Mouse (Mus musculus): Measurements from ENCODE around the gene Optn. TPM values are rescaled to one million over a fixed set of nuclear protein-coding genes. Genes with fewer than 3 reads are reported as not detected.

Optn gene
- polyA plus RNA-seq, 1 experiment from 2014 or later = 7.6 TPM

- Histone ChIP-seq H3K27ac (ENCODE audit: low read depth, low read length) (no peak overlapping the region), H3K9me3 (ENCODE audit: control insufficient read depth, low read length) (no peaks in the 10 kb centered on the region), H3K4me3 (ENCODE audit: low read length) (no peak overlapping the region), H3K27me3 (ENCODE audit: control insufficient read depth, insufficient read depth, low read length) (no peaks in the 10 kb centered on the region), H3K4me1 (ENCODE audit: control insufficient read depth, insufficient read depth, low read length) (no peaks in the 10 kb centered on the region), H3K36me3 (ENCODE audit: control insufficient read depth, insufficient read depth, low read length) (peaks cover 21% of the 10 kb centered on the region), H3K9ac (ENCODE audit: low read depth, low read length) (no peak overlapping the region), H3K4me2 (replicated peaks; ENCODE audit: low read depth, low read length) (no peak overlapping the region)
- no peak for ATAC-seq (ENCODE audit: low FRiP score, low TSS enrichment)
- WGBS = 81% methylated on average over 8 of the region's 8 CpGs
Measured at GRCm38 (mm10) chr2:4987388-4988180, 76.3 kb downstream of the Optn start.

- H3K9ac ChIP-seq (ENCODE audit: low read depth, low read length) = no peak overlapping the region
- 59% methylated on average over 4 of the region's 4 CpGs for WGBS
- no peak overlapping the region for H3K4me2 ChIP-seq (replicated peaks; ENCODE audit: low read depth, low read length)
- H3K4me1 ChIP-seq (ENCODE audit: control insufficient read depth, insufficient read depth, low read length) = no peaks in the 10 kb centered on the region
- no peak overlapping the region for H3K4me3 ChIP-seq (ENCODE audit: low read length)
- ATAC-seq (ENCODE audit: low FRiP score, low TSS enrichment) = no peak
- peaks cover 15% of the 10 kb centered on the region for H3K36me3 ChIP-seq (ENCODE audit: control insufficient read depth, insufficient read depth, low read length)
- no peaks in the 10 kb centered on the region for H3K27me3 ChIP-seq (ENCODE audit: control insufficient read depth, insufficient read depth, low read length)
- H3K27ac ChIP-seq (ENCODE audit: low read depth, low read length) = no peak overlapping the region
- H3K9me3 ChIP-seq (ENCODE audit: control insufficient read depth, low read length) = no peaks in the 10 kb centered on the region
Measured at GRCm38 (mm10) chr2:4986798-4987197, 77.1 kb downstream of the Optn start.

GRCm38 (mm10) chr2:4985000-4985399, 78.9 kb downstream of the Optn start:
- Histone ChIP-seq H3K27ac (ENCODE audit: low read depth, low read length) (no peak overlapping the region), H3K4me2 (replicated peaks; ENCODE audit: low read depth, low read length) (no peak overlapping the region), H3K9me3 (ENCODE audit: control insufficient read depth, low read length) (no peaks in the 10 kb centered on the region), H3K4me3 (ENCODE audit: low read length) (no peak overlapping the region), H3K4me1 (ENCODE audit: control insufficient read depth, insufficient read depth, low read length) (no peaks in the 10 kb centered on the region), H3K27me3 (ENCODE audit: control insufficient read depth, insufficient read depth, low read length) (no peaks in the 10 kb centered on the region), H3K9ac (ENCODE audit: low read depth, low read length) (no peak overlapping the region), H3K36me3 (ENCODE audit: control insufficient read depth, insufficient read depth, low read length) (no peaks in the 10 kb centered on the region)
- 82% methylated on average over 6 of the region's 6 CpGs for WGBS
- no peak for ATAC-seq (ENCODE audit: low FRiP score, low TSS enrichment)

- no peaks in the 10 kb centered on the region for H3K36me3 ChIP-seq (ENCODE audit: control insufficient read depth, insufficient read depth, low read length)
- H3K27me3 ChIP-seq (ENCODE audit: control insufficient read depth, insufficient read depth, low read length) = no peaks in the 10 kb centered on the region
- no peak overlapping the region for H3K4me3 ChIP-seq (ENCODE audit: low read length)
- no peak overlapping the region for H3K9ac ChIP-seq (ENCODE audit: low read depth, low read length)
- WGBS = 42% methylated on average over 5 of the region's 5 CpGs
- no peak for ATAC-seq (ENCODE audit: low FRiP score, low TSS enrichment)
- H3K4me2 ChIP-seq (replicated peaks; ENCODE audit: low read depth, low read length) = no peak overlapping the region
- H3K4me1 ChIP-seq (ENCODE audit: control insufficient read depth, insufficient read depth, low read length) = no peaks in the 10 kb centered on the region
- H3K9me3 ChIP-seq (ENCODE audit: control insufficient read depth, low read length) = no peaks in the 10 kb centered on the region
- no peak overlapping the region for H3K27ac ChIP-seq (ENCODE audit: low read depth, low read length)
Measured at GRCm38 (mm10) chr2:4983987-4984386, 79.9 kb downstream of the Optn start.

- Histone ChIP-seq H3K4me3 (ENCODE audit: low read length) (no peak overlapping the region), H3K27ac (ENCODE audit: low read depth, low read length) (no peak overlapping the region), H3K4me1 (ENCODE audit: control insufficient read depth, insufficient read depth, low read length) (no peaks in the 10 kb centered on the region), H3K9me3 (ENCODE audit: control insufficient read depth, low read length) (no peaks in the 10 kb centered on the region), H3K27me3 (ENCODE audit: control insufficient read depth, insufficient read depth, low read length) (no peaks in the 10 kb centered on the region), H3K36me3 (ENCODE audit: control insufficient read depth, insufficient read depth, low read length) (no peaks in the 10 kb centered on the region), H3K9ac (ENCODE audit: low read depth, low read length) (no peak overlapping the region), H3K4me2 (replicated peaks; ENCODE audit: low read depth, low read length) (no peak overlapping the region)
- 33% methylated on average over 8 of the region's 8 CpGs for WGBS
- no peak for ATAC-seq (ENCODE audit: low FRiP score, low TSS enrichment)
Measured at GRCm38 (mm10) chr2:4978091-4978490, 85.8 kb downstream of the Optn start.

- no peaks in the 10 kb centered on the region for H3K9me3 ChIP-seq (ENCODE audit: control insufficient read depth, low read length)
- no peaks in the 10 kb centered on the region for H3K4me1 ChIP-seq (ENCODE audit: control insufficient read depth, insufficient read depth, low read length)
- 72% methylated on average over 5 of the region's 5 CpGs for WGBS
- H3K27me3 ChIP-seq (ENCODE audit: control insufficient read depth, insufficient read depth, low read length) = no peaks in the 10 kb centered on the region
- H3K4me2 ChIP-seq (replicated peaks; ENCODE audit: low read depth, low read length) = no peak within 1 kb of the TSS
- H3K36me3 ChIP-seq (ENCODE audit: control insufficient read depth, insufficient read depth, low read length) = no peaks in the 10 kb centered on the region
- no peak within 1 kb of the TSS for H3K27ac ChIP-seq (ENCODE audit: low read depth, low read length)
- no peak for ATAC-seq (ENCODE audit: low FRiP score, low TSS enrichment)
- no peak within 1 kb of the TSS for H3K9ac ChIP-seq (ENCODE audit: low read depth, low read length)
- H3K4me3 ChIP-seq (ENCODE audit: low read length) = no peak within 1 kb of the TSS
Measured at GRCm38 (mm10) chr2:4975807-4976206, 88.0 kb downstream of the Optn start, which contains the start of gene Ucma. Ucma (plus strand) TSS chr2:4976122.

Other genes starting within 250 kb of the Optn start
- gene Sephs1, start 182.5 kb downstream of the Optn start, polyA plus RNA-seq (2014; fragmentation: Nextera tagmentation; extraction: Ambion mirVana) = 47.3 and 122 TPM in 2 replicates
- 36.8 and 43.4 TPM in 2 replicates for gene Phyh, start 145.0 kb downstream of the Optn start, polyA plus RNA-seq (2014; fragmentation: Nextera tagmentation; extraction: Ambion mirVana)
- gene Ucma, start 87.9 kb downstream of the Optn start, polyA plus RNA-seq (2014; fragmentation: Nextera tagmentation; extraction: Ambion mirVana) = not detected in 2 replicates
- 30.5 and 46.4 TPM in 2 replicates for gene Mcm10, start 51.3 kb downstream of the Optn start, polyA plus RNA-seq (2014; fragmentation: Nextera tagmentation; extraction: Ambion mirVana)
- 6.7 and 12.4 TPM in 2 replicates for gene Ccdc3, start 73.7 kb upstream of the Optn start, polyA plus RNA-seq (2014; fragmentation: Nextera tagmentation; extraction: Ambion mirVana)

Measured in kidney, embryonic 14.5 days (tissue).